Mouse (Mus musculus) MEL (cell line): Measurements from ENCODE around the gene Tmem199. TPM values are rescaled to one million over a fixed set of nuclear protein-coding genes. Genes with fewer than 3 reads are reported as not detected.

Experiments
- DNase-seq: peaks from one replicate; pipeline ENCODE4 v3.0.0; 2011; ENCODE audit warnings: low read depth, low spot score
- H3K27ac ChIP-seq: 2 replicates; pipeline ENCODE4 v1.5.1; 2012; ENCODE audit warnings: low read depth, mild to moderate bottlenecking, control low read depth, low read length, moderate library complexity; ENCODE audit not compliant: control insufficient read depth
- H3K27me3 ChIP-seq, 2 experiments: fragments of 150-350 bp in 1 of 2; sonication (generic) in 1 of 2; 2 replicates each; pipeline ENCODE4 v1.6.1; 2012; ENCODE audit warnings: low read length in 2 of 2, mild to moderate bottlenecking in 2 of 2, improper control_type of control experiment in 1 of 2, moderate library complexity in 1 of 2; ENCODE audit not compliant: insufficient read depth in 2 of 2, control insufficient read depth in 1 of 2
- H3K36me3 ChIP-seq, 2 experiments: 2 replicates each; pipeline ENCODE4 v1.6.1; 2012 to 2014; ENCODE audit warnings: low read length in 2 of 2, improper control_type of control experiment in 1 of 2, inconsistent platforms in 1 of 2, mild to moderate bottlenecking in 1 of 2; ENCODE audit not compliant: insufficient read depth in 2 of 2, control insufficient read depth in 1 of 2
- H3K4me1 ChIP-seq, 2 experiments: fragments of 150-350 bp in 1 of 2; sonication (generic) in 1 of 2; 2 replicates each; pipeline ENCODE4 v1.6.1; 2012; ENCODE audit warnings: low read length in 2 of 2, improper control_type of control experiment in 1 of 2, mild to moderate bottlenecking in 1 of 2; ENCODE audit not compliant: insufficient read depth in 2 of 2, control insufficient read depth in 1 of 2
- H3K4me3 ChIP-seq, 2 experiments: fragments of 150-350 bp in 1 of 2; sonication (generic) in 1 of 2; 2 replicates each; pipeline ENCODE4 v1.5.1; 2012; ENCODE audit warnings: low read depth in 2 of 2, low read length in 2 of 2, mild to moderate bottlenecking in 2 of 2, moderate library complexity in 2 of 2, control low read depth in 1 of 2, improper control_type of control experiment in 1 of 2; ENCODE audit not compliant: control insufficient read depth in 1 of 2, insufficient read depth in 1 of 2
- H3K79me2 ChIP-seq: 2 replicates; pipeline ENCODE4 v1.6.1; 2012; ENCODE audit warnings: mild to moderate bottlenecking, low read length, moderate library complexity; ENCODE audit not compliant: control insufficient read depth, poor library complexity, insufficient read depth
- H3K9ac ChIP-seq: 2 replicates; pipeline ENCODE4 v1.6.1; 2012; ENCODE audit warnings: low read depth, mild to moderate bottlenecking, control low read depth, low read length, moderate library complexity; ENCODE audit not compliant: control insufficient read depth, poor library complexity, severe bottlenecking
- H3K9me3 ChIP-seq: fragments of 150-350 bp; sonication (generic); replicated peaks from 2 replicates; pipeline ENCODE4 v1.6.1; 2012; ENCODE audit warnings: mild to moderate bottlenecking, low read length, improper control_type of control experiment, moderate library complexity; ENCODE audit not compliant: insufficient read depth
- BHLHE40 ChIP-seq: IDR thresholded peaks from 2 replicates; pipeline ENCODE4 v1.6.1; 2012; ENCODE audit warnings: low read depth, mild to moderate bottlenecking, inconsistent platforms, low read length, improper control_type of control experiment, borderline replicate concordance
- CTCF ChIP-seq, 3 experiments: IDR thresholded peaks in 2 of 3; conservative IDR thresholded peaks in 1 of 3; 2 replicates each; pipeline ENCODE4 v1.5.1; 2011 to 2012; ENCODE audit warnings: low read length in 3 of 3, low read depth in 2 of 3, mild to moderate bottlenecking in 2 of 3, improper control_type of control experiment in 1 of 3, inconsistent platforms in 1 of 3, mixed read lengths in 1 of 3, moderate library complexity in 1 of 3; ENCODE audit not compliant: control insufficient read depth in 1 of 3, insufficient read depth in 1 of 3, poor library complexity in 1 of 3, severe bottlenecking in 1 of 3
- E2F4 ChIP-seq: IDR thresholded peaks from 2 replicates; pipeline ENCODE4 v1.6.1; 2011; ENCODE audit warnings: low read depth, low read length, improper control_type of control experiment, borderline replicate concordance
- ETS1 ChIP-seq: IDR thresholded peaks from 2 replicates; pipeline ENCODE4 v1.6.1; 2012; ENCODE audit warnings: low read depth, mild to moderate bottlenecking, inconsistent platforms, low read length, improper control_type of control experiment, moderate library complexity
- KAT2A ChIP-seq: conservative IDR thresholded peaks from 2 replicates; pipeline ENCODE4 v1.6.1; 2012; ENCODE audit warnings: low read depth, low read length, improper control_type of control experiment, inconsistent platforms
- MEF2A ChIP-seq: IDR thresholded peaks from 2 replicates; pipeline ENCODE4 v1.6.1; 2014; ENCODE audit warnings: low read depth, mild to moderate bottlenecking, inconsistent platforms, low read length, improper control_type of control experiment; ENCODE audit not compliant: poor library complexity, insufficient replicate concordance, severe bottlenecking; ENCODE audit errors: extremely low read depth
- MXI1 ChIP-seq: IDR thresholded peaks from 2 replicates; pipeline ENCODE4 v1.6.1; 2011; ENCODE audit warnings: mild to moderate bottlenecking, low read depth, low read length, improper control_type of control experiment
- MYB ChIP-seq: IDR thresholded peaks from 2 replicates; pipeline ENCODE4 v1.6.1; 2011; ENCODE audit warnings: mild to moderate bottlenecking, low read depth, low read length, improper control_type of control experiment
- NELFE ChIP-seq: IDR thresholded peaks from 2 replicates; pipeline ENCODE4 v1.6.1; 2011; ENCODE audit warnings: low read depth, low read length, improper control_type of control experiment
- POLR2A ChIP-seq, 2 experiments: IDR thresholded peaks; 2 replicates each; pipeline ENCODE4 v1.6.1; 2011 to 2012; ENCODE audit warnings: low read length in 2 of 2, mild to moderate bottlenecking in 2 of 2, control low read depth in 1 of 2, improper control_type of control experiment in 1 of 2, low read depth in 1 of 2, moderate library complexity in 1 of 2; ENCODE audit not compliant: control insufficient read depth in 1 of 2, insufficient read depth in 1 of 2, poor library complexity in 1 of 2
- POLR2AphosphoS2 ChIP-seq: IDR thresholded peaks from 2 replicates; pipeline ENCODE4 v1.6.1; 2011; ENCODE audit warnings: low read length, improper control_type of control experiment
- POLR2AphosphoS5 ChIP-seq: IDR thresholded peaks from 2 replicates; pipeline ENCODE4 v1.6.1; 2012; ENCODE audit warnings: low read depth, borderline replicate concordance, mild to moderate bottlenecking, inconsistent platforms, low read length, moderate library complexity, mixed read lengths
- RAD21 ChIP-seq: IDR thresholded peaks from 2 replicates; pipeline ENCODE4 v1.6.1; 2011; ENCODE audit warnings: mild to moderate bottlenecking, low read depth, low read length, improper control_type of control experiment
- RCOR1 ChIP-seq: IDR thresholded peaks from 2 replicates; pipeline ENCODE4 v1.6.1; 2012; ENCODE audit warnings: low read depth, mild to moderate bottlenecking, inconsistent platforms, low read length, improper control_type of control experiment
- SIN3A ChIP-seq: IDR thresholded peaks from 2 replicates; pipeline ENCODE4 v1.6.1; 2012; ENCODE audit warnings: low read length, improper control_type of control experiment, inconsistent platforms
- TCF12 ChIP-seq: IDR thresholded peaks from 2 replicates; pipeline ENCODE4 v1.6.1; 2014; ENCODE audit warnings: low read depth, mild to moderate bottlenecking, inconsistent platforms, low read length, improper control_type of control experiment, moderate library complexity
- UBTF ChIP-seq: IDR thresholded peaks from 2 replicates; pipeline ENCODE4 v1.6.1; 2012; ENCODE audit warnings: low read depth, mild to moderate bottlenecking, inconsistent platforms, low read length, improper control_type of control experiment, moderate library complexity, borderline replicate concordance; ENCODE audit not compliant: insufficient read depth
- USF1 ChIP-seq: IDR thresholded peaks from 2 replicates; pipeline ENCODE4 v1.6.1; 2014; ENCODE audit warnings: low read depth, mild to moderate bottlenecking, inconsistent platforms, low read length, improper control_type of control experiment, moderate library complexity
- ZKSCAN1 ChIP-seq: IDR thresholded peaks from 2 replicates; pipeline ENCODE4 v1.6.1; 2012; ENCODE audit warnings: low read depth, mild to moderate bottlenecking, inconsistent platforms, low read length, improper control_type of control experiment, moderate library complexity
- ZMIZ1 ChIP-seq: IDR thresholded peaks from 2 replicates; pipeline ENCODE4 v1.6.1; 2012; ENCODE audit warnings: low read depth, mild to moderate bottlenecking, inconsistent platforms, low read length, improper control_type of control experiment, moderate library complexity
- polyA plus RNA-seq, 2 experiments: library from polyadenylated mRNA; stranded (reverse) in 1 of 2; unstranded in 1 of 2; fragments of >175 nt in 1 of 2; fragments of >200 nt in 1 of 2; gene quantifications; 2 replicates each; pipeline versions ENCODE4 v1.2.1 to v1.2.4; 2012; ENCODE audit warnings: low replicate concordance in 2 of 2, low read depth in 1 of 2; ENCODE audit not compliant: insufficient read length in 2 of 2, insufficient read depth in 1 of 2, missing spikeins in 1 of 2
- total RNA-seq: library from RNA; depleted of rRNA; stranded (reverse); fragments of 300-350 nt; gene quantifications from 2 replicates; pipeline ENCODE4 v1.2.3, GENCODE M21; 2012

The Tmem199 gene
- total and polyA plus RNA-seq, 3 experiments: 36.5 to 57.1 TPM; not detected in 1

- no peaks in the 10 kb centered on the region for H3K79me2 ChIP-seq
- H3K4me1 ChIP-seq: no peaks in the 10 kb centered on the region
- H3K27me3 ChIP-seq: no peaks in the 10 kb centered on the region
- H3K9me3 ChIP-seq: no peaks in the 10 kb centered on the region
- no peak overlapping the region for H3K27ac ChIP-seq
- H3K9ac ChIP-seq: no peak overlapping the region
- H3K36me3 ChIP-seq: peaks cover 0 to 4% of the 10 kb centered on the region in 2 experiments; a peak in 2 of 4 replicates
- no peak overlapping the region for H3K4me3 ChIP-seq
- no peak for DNase-seq
- TF ChIP-seq CTCF (IDR thresholded peaks at IDR 0.05 in 2 of 3, conservative IDR thresholded peaks at IDR 0.05 in 1 of 3; ENCODE audit: control insufficient read depth in 1 of 3, insufficient read depth in 1 of 3, low read depth in 2 of 3, low read length in 3 of 3, poor library complexity in 1 of 3, severe bottlenecking in 1 of 3) (no peak), ZKSCAN1 (no peak), POLR2AphosphoS5 (no peak), BHLHE40 (no peak), KAT2A (no peak), MXI1 (no peak), E2F4 (no peak), TCF12 (no peak), NELFE (no peak), SIN3A (no peak), RCOR1 (no peak), POLR2AphosphoS2 (no peak), USF1 (no peak), RAD21 (no peak), MEF2A (no peak), ZMIZ1 (no peak), ETS1 (no peak), MYB (no peak), UBTF (no peak)
These were observed 12.9 kb upstream of the Tmem199 start for GRCm38 (mm10) chr11:78524838-78525237.

DNA sequence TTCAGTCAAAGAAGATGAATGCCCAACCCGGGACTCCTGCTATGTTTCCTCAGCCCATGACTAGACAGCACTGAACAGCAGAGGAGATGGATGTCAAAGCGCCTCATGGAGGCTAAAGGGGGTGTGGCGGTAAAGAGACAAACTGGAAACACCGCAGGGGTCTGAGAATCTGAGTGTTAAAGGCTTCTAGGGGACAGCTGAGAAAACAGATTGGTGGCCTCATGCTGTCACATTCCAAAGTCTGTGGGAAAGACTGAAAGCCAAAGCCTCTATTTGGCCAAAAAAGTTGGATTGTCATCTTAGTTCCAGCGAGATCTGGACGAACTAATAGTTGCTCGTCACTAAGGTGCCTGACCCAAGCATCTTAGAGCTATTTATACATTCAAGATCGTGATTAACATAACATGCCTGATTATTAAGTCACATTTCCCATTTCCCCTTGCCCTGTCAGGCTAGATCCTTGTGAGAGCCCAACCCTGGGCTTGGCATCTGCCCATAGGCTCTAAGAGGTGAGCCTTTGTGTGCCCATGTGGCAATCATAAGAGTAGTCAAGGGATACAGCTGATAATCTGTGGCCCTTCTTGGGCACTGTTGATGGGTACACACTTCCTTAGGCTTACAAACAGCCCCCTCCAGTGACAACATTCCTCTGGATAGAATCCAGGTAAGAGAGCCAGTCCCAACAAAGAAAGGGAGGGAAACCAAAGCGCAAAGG is 11.4 kb upstream of the Tmem199 start:
- H3K4me1 ChIP-seq: no peaks in the 10 kb centered on the region
- no peak overlapping the region for H3K9ac ChIP-seq
- H3K36me3 ChIP-seq: peaks cover 0 to 6% of the 10 kb centered on the region in 2 experiments; a peak in 2 of 4 replicates
- TF ChIP-seq RAD21 (no peak), POLR2A (IDR thresholded peaks at IDR 0.05; ENCODE audit: control insufficient read depth in 1 of 2, insufficient read depth in 1 of 2, low read depth in 1 of 2, low read length in 2 of 2, poor library complexity in 1 of 2) (0 out of 4 replicates have a peak, but pooled peaks of 1 of the 2 experiments have one; percentile 18)
- no peaks in the 10 kb centered on the region for H3K79me2 ChIP-seq
- no peaks in the 10 kb centered on the region for H3K27me3 ChIP-seq
- H3K27ac ChIP-seq: no peak overlapping the region
- H3K9me3 ChIP-seq: no peaks in the 10 kb centered on the region
- no peak overlapping the region for H3K4me3 ChIP-seq
- no peak for DNase-seq
